Mouse (Mus musculus): ENCODE measurements around the gene Atp10b.

- TF ChIP-seq CTCF (IDR thresholded peaks at IDR 0.05; ENCODE audit: low read depth) = no peak
- no peak for TF ChIP-seq EP300 (IDR thresholded peaks at IDR 0.05; ENCODE audit: low read depth)
These were observed 105.6 kb downstream of the Atp10b start for GRCm38 (mm10) chr11:43255262-43255661.

Data from liver, embryonic 14.5 days (tissue).